Mouse (Mus musculus) embryonic facial prominence, embryonic 11.5 days (tissue): ENCODE measurements at regions not wholly inside any gene's neighbourhood (a gene's known extent, or its start where the extent isn't known, plus 50 kb on each side); places are given as distances from the start of the nearest gene placed in this dataset.

ENCODE experiments used
- ATAC-seq: fragments of 200-750 bp; cut with Nextera tagmentation; replicated peaks from 2 replicates; pipeline ENCODE4 v1.8.0; 2017; ENCODE audit warnings: low read depth; ENCODE audit not compliant: insufficient number of reproducible peaks, low FRiP score, low TSS enrichment
- DNase-seq: peaks from one replicate; pipeline ENCODE4 v3.0.0-alpha.2; 2015; ENCODE audit warnings: low spot score
- H3K27ac ChIP-seq: fragments of 300-500 bp; sonication (generic); replicated peaks from 2 replicates; pipeline ENCODE4 v1.5.1; 2014; ENCODE audit warnings: mild to moderate bottlenecking, low read depth, low read length, control low read depth
- H3K27me3 ChIP-seq: fragments of 300-500 bp; sonication (generic); 2 replicates; pipeline ENCODE4 v1.6.1; 2014; ENCODE audit warnings: mild to moderate bottlenecking, low read length, moderate library complexity, mixed read lengths; ENCODE audit not compliant: control insufficient read depth, insufficient read depth
- H3K36me3 ChIP-seq: fragments of 300-500 bp; sonication (generic); replicated peaks from 2 replicates; pipeline ENCODE4 v1.6.1; 2014; ENCODE audit warnings: low read depth, mild to moderate bottlenecking, low read length, moderate library complexity, mixed read lengths; ENCODE audit not compliant: control insufficient read depth, insufficient read depth
- H3K4me1 ChIP-seq: fragments of 300-500 bp; sonication (generic); 2 replicates; pipeline ENCODE4 v1.6.1; 2014; ENCODE audit warnings: low read length, mixed read lengths; ENCODE audit not compliant: control insufficient read depth, insufficient read depth
- H3K4me2 ChIP-seq: fragments of 300-500 bp; sonication (generic); 2 replicates; pipeline ENCODE4 v1.6.1; 2014; ENCODE audit warnings: low read depth, mild to moderate bottlenecking, control low read depth, low read length, moderate library complexity
- H3K4me3 ChIP-seq: fragments of 300-500 bp; sonication (generic); 2 replicates; pipeline ENCODE4 v1.5.1; 2014; ENCODE audit warnings: low read depth, low read length, control low read depth
- H3K9ac ChIP-seq: fragments of 300-500 bp; sonication (generic); replicated peaks from 2 replicates; pipeline ENCODE4 v1.6.1; 2014; ENCODE audit warnings: mild to moderate bottlenecking, control low read depth, low read length
- H3K9me3 ChIP-seq: fragments of 300-500 bp; sonication (generic); replicated peaks from 2 replicates; pipeline ENCODE4 v1.6.1; 2016; ENCODE audit warnings: mild to moderate bottlenecking, low read length, inconsistent platforms, mixed read lengths; ENCODE audit not compliant: control insufficient read depth
- WGBS: fragments of 180-500 bp; shearing (Covaris S2); extraction: QIAGEN DNeasy Blood & Tissue Kit; methylation state at CpG from one replicate; pipeline ENCODE4 v1.1.7; 2014; 5-methylcytosine and 5-hydroxymethylcytosine counted together

DNA sequence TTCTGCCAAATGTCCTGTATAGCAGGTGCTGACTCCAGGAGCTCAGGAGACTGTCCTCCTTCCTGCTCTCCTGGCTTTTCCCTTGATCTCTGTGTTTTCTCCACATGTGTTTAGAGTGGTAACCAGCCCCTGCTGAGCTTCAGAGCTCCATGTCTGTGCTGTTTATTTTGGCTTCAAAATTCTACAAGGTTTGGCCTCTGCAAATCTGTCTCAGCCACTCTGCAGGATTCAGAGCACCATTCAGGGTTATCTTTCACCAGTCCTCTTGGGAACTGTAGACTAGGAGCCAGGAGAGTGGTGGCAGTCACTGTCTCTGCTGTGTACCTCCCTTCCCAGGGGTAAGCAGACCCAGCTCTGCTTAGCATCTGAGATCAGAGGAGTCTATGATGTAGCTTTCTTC lies 102.7 kb upstream of the Ferd3l start:
- ATAC-seq (no peak), DNase-seq (no peak)
- no peak overlapping the region for H3K4me2 ChIP-seq
- no peaks in the 10 kb centered on the region for H3K4me1 ChIP-seq
- no peaks in the 10 kb centered on the region for H3K27me3 ChIP-seq
- no peaks in the 10 kb centered on the region for H3K36me3 ChIP-seq
- H3K9ac ChIP-seq: no peak overlapping the region
- H3K27ac ChIP-seq: no peak overlapping the region
- no peaks in the 10 kb centered on the region for H3K9me3 ChIP-seq
- no peak overlapping the region for H3K4me3 ChIP-seq

DNA sequence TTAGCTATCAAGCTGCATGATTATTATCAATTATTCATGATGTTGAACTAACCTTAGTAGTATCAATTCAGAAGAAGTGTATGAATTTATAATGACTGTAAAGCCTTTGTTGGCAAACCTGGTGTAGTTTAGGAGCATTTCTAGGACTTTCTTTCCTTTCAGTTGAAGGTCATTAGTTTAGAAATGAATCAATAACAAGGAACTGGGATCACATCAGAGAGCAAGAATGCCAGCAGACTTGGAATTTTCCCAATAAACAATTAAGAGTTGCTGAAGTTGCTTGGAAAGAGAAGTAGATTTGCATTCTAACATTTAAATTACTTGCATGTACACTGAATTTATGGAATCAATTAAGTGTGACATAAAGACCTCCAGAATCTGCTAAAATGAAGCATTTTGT lies 79.1 kb upstream of the Ferd3l start:
- Histone ChIP-seq H3K27me3 (no peaks in the 10 kb centered on the region), H3K36me3 (no peaks in the 10 kb centered on the region), H3K9me3 (no peaks in the 10 kb centered on the region), H3K4me2 (no peak overlapping the region), H3K4me3 (no peak overlapping the region), H3K27ac (no peak overlapping the region), H3K9ac (no peak overlapping the region), H3K4me1 (no peaks in the 10 kb centered on the region)
- DNase-seq (no peak), ATAC-seq (no peak)

DNA sequence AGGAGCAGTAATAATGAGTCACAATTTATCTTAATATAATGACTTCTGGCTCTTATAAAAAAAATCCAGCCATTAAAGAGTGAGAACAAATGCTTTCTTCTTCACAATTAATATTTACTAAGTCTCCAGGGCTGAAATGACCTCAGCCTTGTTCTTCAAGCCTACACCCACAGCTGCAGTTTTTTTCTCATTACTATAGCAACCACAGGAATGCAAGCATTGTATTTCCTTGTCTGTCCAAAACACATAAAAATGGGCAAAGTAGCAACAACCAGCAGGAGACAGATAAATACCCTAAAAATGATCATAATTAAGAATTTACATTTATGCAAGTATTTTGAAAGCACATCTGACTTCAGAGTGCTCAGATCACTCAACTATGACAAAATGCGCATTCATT lies 76.5 kb upstream of the Ferd3l start:
- Histone ChIP-seq H3K9ac (no peak overlapping the region), H3K27ac (no peak overlapping the region), H3K4me2 (no peak overlapping the region), H3K27me3 (no peaks in the 10 kb centered on the region), H3K4me1 (no peaks in the 10 kb centered on the region), H3K4me3 (no peak overlapping the region), H3K36me3 (no peaks in the 10 kb centered on the region), H3K9me3 (no peaks in the 10 kb centered on the region)
- ATAC-seq (no peak), DNase-seq (peak; percentile 42)
- 80% methylated on average over 1 of the region's 1 CpGs for WGBS
